8 mouse cellular contexts compared by ENCODE assay signal in the genomic region with DNA sequence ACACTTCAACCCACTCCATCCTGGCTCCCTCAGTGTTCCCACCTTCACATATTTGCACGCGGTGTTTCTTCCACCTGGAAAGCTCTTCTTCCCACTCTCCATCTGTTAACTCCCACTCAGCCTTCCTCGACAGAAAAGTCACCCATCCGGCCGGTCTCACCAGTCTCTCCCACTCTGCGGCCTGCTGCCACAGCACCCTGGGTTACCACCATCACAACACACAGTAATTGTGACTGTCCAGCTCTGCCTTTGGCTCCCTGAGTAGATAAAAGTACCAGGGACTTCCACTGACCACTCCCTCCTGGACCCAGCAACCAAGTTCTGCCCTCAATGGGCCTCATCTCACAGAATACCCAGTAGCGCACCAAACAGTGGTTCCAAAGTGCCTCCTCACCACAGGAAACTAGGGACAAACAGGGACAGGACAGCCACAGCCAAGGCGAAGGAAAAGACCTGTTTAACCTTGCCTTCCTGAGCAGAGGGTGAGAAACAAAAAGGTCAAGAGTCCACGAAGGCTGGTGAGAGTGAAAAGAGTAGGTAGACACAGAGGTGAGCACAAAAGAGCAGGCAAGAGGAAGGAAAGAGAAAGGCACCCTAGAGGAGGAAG. TPM values are rescaled to one million over a fixed set of nuclear protein-coding genes. Genes with fewer than 3 reads are reported as not detected.
DNase-seq lines count a peak whose midpoint lies in the region; ATAC-seq and TF ChIP-seq lines count a peak whose summit lies in the region.

No protein-coding gene starts in this region.

- no peak for ATAC-seq in limb, embryonic 14.5 days (ENCODE audit: low FRiP score, low read depth)

- peaks cover 36% of the 10 kb centered on the region for H3K79me2 ChIP-seq in liver, adult 2 months (ENCODE audit: control insufficient read depth, insufficient read depth, low read length)

- no peaks in the 10 kb centered on the region for H3K36me3 ChIP-seq in liver, adult 2 months (ENCODE audit: control insufficient read depth, insufficient read depth, low read length)
- H3K36me3 ChIP-seq in embryonic facial prominence, embryonic 10.5 days (replicated peaks), result peaks cover 36% of the 10 kb centered on the region
- peaks cover 33% of the 10 kb centered on the region for H3K36me3 ChIP-seq in hindbrain, embryonic 10.5 days
- peaks cover 17% of the 10 kb centered on the region for H3K36me3 ChIP-seq in limb, embryonic 14.5 days (ENCODE audit: control insufficient read depth, insufficient read depth, low read length)

- no peaks in the 10 kb centered on the region for H3K27me3 ChIP-seq in liver, adult 2 months (ENCODE audit: control insufficient read depth, insufficient read depth, low read length)
- no peaks in the 10 kb centered on the region for H3K27me3 ChIP-seq in embryonic facial prominence, embryonic 10.5 days (replicated peaks; ENCODE audit: low read depth, poor library complexity, severe bottlenecking)
- no peaks in the 10 kb centered on the region for H3K27me3 ChIP-seq in hindbrain, embryonic 10.5 days (ENCODE audit: insufficient read depth, poor library complexity, severe bottlenecking)
- H3K27me3 ChIP-seq in limb, embryonic 14.5 days (ENCODE audit: control insufficient read depth, insufficient read depth, low read length), result no peaks in the 10 kb centered on the region

- 10% methylated on average over 9 of the region's 9 CpGs for WGBS in liver, adult 2 months
- WGBS in embryonic facial prominence, embryonic 10.5 days, result 61% methylated on average over 9 of the region's 9 CpGs
- WGBS in hindbrain, embryonic 10.5 days, result 55% methylated on average over 9 of the region's 9 CpGs
- 47% methylated on average over 9 of the region's 9 CpGs for whole genome bisulfite sequencing in limb, embryonic 14.5 days

- H3K4me3 ChIP-seq in liver, adult 2 months (ENCODE audit: insufficient read depth, low read depth, low read length), result peak overlapping the region; percentile 74
- peak overlapping the region; percentile 89 for H3K4me3 ChIP-seq in embryonic facial prominence, embryonic 10.5 days
- peak overlapping the region; percentile 89 for H3K4me3 ChIP-seq in hindbrain, embryonic 10.5 days
- peak overlapping the region; percentile 88 for H3K4me3 ChIP-seq in limb, embryonic 14.5 days (replicated peaks; ENCODE audit: low read length)

- H3K27ac ChIP-seq in liver, adult 2 months (replicated peaks; ENCODE audit: insufficient read depth, low read depth, low read length), result peak overlapping the region; percentile 74
- peak overlapping the region; percentile 95 for H3K27ac ChIP-seq in embryonic facial prominence, embryonic 10.5 days (replicated peaks)
- peak overlapping the region; percentile 96 for H3K27ac ChIP-seq in hindbrain, embryonic 10.5 days
- H3K27ac ChIP-seq in limb, embryonic 14.5 days (replicated peaks; ENCODE audit: low read depth, low read length), result no peak overlapping the region

- peak overlapping the region; percentile 93 for H3K4me2 ChIP-seq in limb, embryonic 14.5 days (replicated peaks; ENCODE audit: low read depth, low read length, severe bottlenecking)

- peaks cover 28% of the 10 kb centered on the region for H3K4me1 ChIP-seq in liver, adult 2 months (ENCODE audit: control insufficient read depth, insufficient read depth, low read length)
- H3K4me1 ChIP-seq in embryonic facial prominence, embryonic 10.5 days, result peaks cover 41% of the 10 kb centered on the region
- H3K4me1 ChIP-seq in hindbrain, embryonic 10.5 days (replicated peaks), result peaks cover 43% of the 10 kb centered on the region
- H3K4me1 ChIP-seq in limb, embryonic 14.5 days (ENCODE audit: control insufficient read depth, insufficient read depth, low read length), result peaks cover 16% of the 10 kb centered on the region

- H3K9me3 ChIP-seq in embryonic facial prominence, embryonic 10.5 days, result no peaks in the 10 kb centered on the region
- no peaks in the 10 kb centered on the region for H3K9me3 ChIP-seq in hindbrain, embryonic 10.5 days
- no peaks in the 10 kb centered on the region for H3K9me3 ChIP-seq in limb, embryonic 14.5 days (ENCODE audit: control insufficient read depth, low read length)

- TF ChIP-seq POLR2A in liver, adult 2 months (IDR thresholded peaks at IDR 0.05; ENCODE audit: extremely low read depth, insufficient read depth, low read length), result no peak
- TF ChIP-seq POLR2A in limb, embryonic 14.5 days (IDR thresholded peaks at IDR 0.05; ENCODE audit: borderline replicate concordance, extremely low read depth, insufficient read depth, insufficient read length), result no peak

- TF ChIP-seq CTCF in liver, adult 2 months (IDR thresholded peaks at IDR 0.05; ENCODE audit: low read depth, low read length), result no peak

- peak; percentile 65 for DNase-seq in liver, adult 2 months (ENCODE audit: extremely low read depth, low read depth, low spot score)
- DNase-seq in liver, result no peak
- DNase-seq in embryonic facial prominence, embryonic 10.5 days (ENCODE audit: low spot score), result no peak
- DNase-seq in hindbrain, embryonic 10.5 days (ENCODE audit: low spot score), result no peak
- DNase-seq in limb, embryonic 14.5 days (ENCODE audit: low spot score), result no peak
- peak; percentile 12 to 51 for DNase-seq in natural killer cell, adult 2 months (ENCODE audit: low spot score in 2 of 2)
- DNase-seq in urinary bladder, postnatal 4 days (ENCODE audit: low spot score in 2 of 2), result no peak
- no peak for DNase-seq in embryo, embryonic 10 days (ENCODE audit: low spot score)

- H3K9ac ChIP-seq in liver, adult 2 months (ENCODE audit: low read depth, low read length), result peak overlapping the region; percentile 84
- H3K9ac ChIP-seq in limb, embryonic 14.5 days (ENCODE audit: low read depth, low read length, severe bottlenecking), result peak overlapping the region; percentile 94

RNA-seq across cellular contexts. Expression of gene Ppp6r1, which starts 1.2 kb away (rescaled TPM):
- 47.6 and 54.2 TPM in 2 replicates for total RNA-seq in liver, adult 2 months (2014; rRNA removed)
- polyA plus RNA-seq in liver, adult 2 months (2012; rRNA removed), result 77.5 and 79.2 TPM in 2 replicates
- 9.3 and 11.0 TPM in 2 replicates for polyA plus RNA-seq in embryonic facial prominence, embryonic 10.5 days (2016; fragmentation: Nextera tagmentation; extraction: Ambion mirVana)
- 9.4 and 11.5 TPM in 2 replicates for polyA plus RNA-seq in hindbrain, embryonic 10.5 days (2016; fragmentation: Nextera tagmentation; extraction: Ambion mirVana)
- 86.9 and 112 TPM in 2 replicates for polyA plus RNA-seq in limb, embryonic 14.5 days (2012; rRNA removed)
- polyA plus RNA-seq in limb, embryonic 14.5 days (2014; fragmentation: Nextera tagmentation; extraction: Ambion mirVana), result 7.9 and 8.7 TPM in 2 replicates

RNA-seq across cellular contexts. Expression of gene Tmem86b, which starts 26.4 kb away (rescaled TPM):
- total RNA-seq in liver, adult 2 months (2014; rRNA removed), result 39.5 and 55.7 TPM in 2 replicates
- 404 and 475 TPM in 2 replicates for polyA plus RNA-seq in liver, adult 2 months (2012; rRNA removed)
- 1.9 and 2.1 TPM in 2 replicates for polyA plus RNA-seq in embryonic facial prominence, embryonic 10.5 days (2016; fragmentation: Nextera tagmentation; extraction: Ambion mirVana)
- polyA plus RNA-seq in hindbrain, embryonic 10.5 days (2016; fragmentation: Nextera tagmentation; extraction: Ambion mirVana), result 2.1 and 2.2 TPM in 2 replicates
- 17.2 and 23.1 TPM in 2 replicates for polyA plus RNA-seq in limb, embryonic 14.5 days (2012; rRNA removed)
- 1.4 and 2.3 TPM in 2 replicates for polyA plus RNA-seq in limb, embryonic 14.5 days (2014; fragmentation: Nextera tagmentation; extraction: Ambion mirVana)

RNA-seq across cellular contexts. Expression of gene Hspbp1, which starts 27.2 kb away (rescaled TPM):
- 18.2 and 25.5 TPM in 2 replicates for total RNA-seq in liver, adult 2 months (2014; rRNA removed)
- polyA plus RNA-seq in liver, adult 2 months (2012; rRNA removed), result 27.3 and 30.6 TPM in 2 replicates
- polyA plus RNA-seq in embryonic facial prominence, embryonic 10.5 days (2016; fragmentation: Nextera tagmentation; extraction: Ambion mirVana), result 131 and 136 TPM in 2 replicates
- 131 and 139 TPM in 2 replicates for polyA plus RNA-seq in hindbrain, embryonic 10.5 days (2016; fragmentation: Nextera tagmentation; extraction: Ambion mirVana)
- 55.6 and 72.9 TPM in 2 replicates for polyA plus RNA-seq in limb, embryonic 14.5 days (2012; rRNA removed)
- 77.5 and 82.5 TPM in 2 replicates for polyA plus RNA-seq in limb, embryonic 14.5 days (2014; fragmentation: Nextera tagmentation; extraction: Ambion mirVana)

RNA-seq across cellular contexts. Expression of gene Brsk1, which starts 32.8 kb away (rescaled TPM):
- total RNA-seq in liver, adult 2 months (2014; rRNA removed), result 0.07 and 0.09 TPM in 2 replicates
- polyA plus RNA-seq in liver, adult 2 months (2012; rRNA removed), result 0.27 and 0.40 TPM in 2 replicates
- 2.0 and 2.2 TPM in 2 replicates for polyA plus RNA-seq in embryonic facial prominence, embryonic 10.5 days (2016; fragmentation: Nextera tagmentation; extraction: Ambion mirVana)
- 1.7 and 2.8 TPM in 2 replicates for polyA plus RNA-seq in hindbrain, embryonic 10.5 days (2016; fragmentation: Nextera tagmentation; extraction: Ambion mirVana)
- polyA plus RNA-seq in limb, embryonic 14.5 days (2012; rRNA removed), result 26.4 and 33.0 TPM in 2 replicates
- 1.3 and 1.7 TPM in 2 replicates for polyA plus RNA-seq in limb, embryonic 14.5 days (2014; fragmentation: Nextera tagmentation; extraction: Ambion mirVana)

RNA-seq across cellular contexts. Expression of gene Ptprh, which starts 53.8 kb away (rescaled TPM):
- 0.18 TPM in 1 of 2 replicates, not detected in the other for total RNA-seq in liver, adult 2 months (2014; rRNA removed)
- not detected in 2 replicates for polyA plus RNA-seq in liver, adult 2 months (2012; rRNA removed)
- polyA plus RNA-seq in embryonic facial prominence, embryonic 10.5 days (2016; fragmentation: Nextera tagmentation; extraction: Ambion mirVana), result not detected in 2 replicates
- not detected in 2 replicates for polyA plus RNA-seq in hindbrain, embryonic 10.5 days (2016; fragmentation: Nextera tagmentation; extraction: Ambion mirVana)
- polyA plus RNA-seq in limb, embryonic 14.5 days (2012; rRNA removed), result 0.03 and 0.26 TPM in 2 replicates
- not detected in 2 replicates for polyA plus RNA-seq in limb, embryonic 14.5 days (2014; fragmentation: Nextera tagmentation; extraction: Ambion mirVana)

Comparison
In these comparisons a context has a peak if more than half of its experiments do, and no peak if none do; other contexts are left out.
1. DNase-seq: peak in liver, adult 2 months (single experiment) and natural killer cell, adult 2 months (2 of 2); none in liver (single experiment), embryonic facial prominence, embryonic 10.5 days (single experiment), hindbrain, embryonic 10.5 days (single experiment), limb, embryonic 14.5 days (single experiment), urinary bladder, postnatal 4 days (0 of 2) and embryo, embryonic 10 days (single experiment).
2. RNA of gene Tmem86b, which starts 26.4 kb away (polyA plus RNA-seq): 404 to 475 TPM in liver, adult 2 months; 1.4 to 23.1 TPM in limb, embryonic 14.5 days, 1.9 to 2.1 TPM in embryonic facial prominence, embryonic 10.5 days and 2.1 to 2.2 TPM in hindbrain, embryonic 10.5 days; every median in the first group is over 10 times any median in the second.
3. Peak in every context shown above with its lines, with median percentiles within 50 percentile points of each other: H3K4me3 ChIP-seq.